Mouse (Mus musculus): ENCODE results near the gene Ptx4. TPM values are rescaled to one million over a fixed set of nuclear protein-coding genes. Genes with fewer than 3 reads are reported as not detected.

Ptx4 gene
- polyA plus RNA-seq (2012; rRNA removed) = 0.23 and 0.40 TPM in 2 replicates

GRCm38 (mm10) chr17:25120406-25120805 lies at the start of gene Ptx4:
TSS of gene Ptx4 (plus strand) at chr17:25120760.
- H3K4me1 ChIP-seq (ENCODE audit: control insufficient read depth, insufficient read depth, low read length) = peaks cover 1% of the 10 kb centered on the region
- TF ChIP-seq POLR2A (IDR thresholded peaks at IDR 0.05; ENCODE audit: control insufficient read depth, low read depth, low read length) = no peak
- TF ChIP-seq CTCF (IDR thresholded peaks at IDR 0.05; ENCODE audit: control insufficient read depth, insufficient read depth, insufficient replicate concordance, low read depth, low read length) = no peak
- H3K27me3 ChIP-seq (ENCODE audit: control insufficient read depth, insufficient read depth, low read length) = no peaks in the 10 kb centered on the region
- H3K36me3 ChIP-seq (ENCODE audit: control insufficient read depth, insufficient read depth, low read length) = no peaks in the 10 kb centered on the region
- no peak within 1 kb of the TSS for H3K4me3 ChIP-seq (ENCODE audit: control insufficient read depth, low read depth, low read length)
- H3K27ac ChIP-seq (ENCODE audit: control insufficient read depth, insufficient read depth, low read depth, low read length) = no peak within 1 kb of the TSS

GRCm38 (mm10) chr17:25076906-25077305 lies 43.7 kb upstream of the Ptx4 start:
- Histone ChIP-seq H3K4me3 (ENCODE audit: control insufficient read depth, low read depth, low read length) (no peak overlapping the region), H3K27ac (ENCODE audit: control insufficient read depth, insufficient read depth, low read depth, low read length) (no peak overlapping the region), H3K36me3 (ENCODE audit: control insufficient read depth, insufficient read depth, low read length) (no peaks in the 10 kb centered on the region), H3K27me3 (ENCODE audit: control insufficient read depth, insufficient read depth, low read length) (no peaks in the 10 kb centered on the region), H3K4me1 (ENCODE audit: control insufficient read depth, insufficient read depth, low read length) (no peaks in the 10 kb centered on the region)
- no peak for TF ChIP-seq CTCF (IDR thresholded peaks at IDR 0.05; ENCODE audit: control insufficient read depth, insufficient read depth, insufficient replicate concordance, low read depth, low read length)
- no peak for TF ChIP-seq POLR2A (IDR thresholded peaks at IDR 0.05; ENCODE audit: control insufficient read depth, low read depth, low read length)

DNA sequence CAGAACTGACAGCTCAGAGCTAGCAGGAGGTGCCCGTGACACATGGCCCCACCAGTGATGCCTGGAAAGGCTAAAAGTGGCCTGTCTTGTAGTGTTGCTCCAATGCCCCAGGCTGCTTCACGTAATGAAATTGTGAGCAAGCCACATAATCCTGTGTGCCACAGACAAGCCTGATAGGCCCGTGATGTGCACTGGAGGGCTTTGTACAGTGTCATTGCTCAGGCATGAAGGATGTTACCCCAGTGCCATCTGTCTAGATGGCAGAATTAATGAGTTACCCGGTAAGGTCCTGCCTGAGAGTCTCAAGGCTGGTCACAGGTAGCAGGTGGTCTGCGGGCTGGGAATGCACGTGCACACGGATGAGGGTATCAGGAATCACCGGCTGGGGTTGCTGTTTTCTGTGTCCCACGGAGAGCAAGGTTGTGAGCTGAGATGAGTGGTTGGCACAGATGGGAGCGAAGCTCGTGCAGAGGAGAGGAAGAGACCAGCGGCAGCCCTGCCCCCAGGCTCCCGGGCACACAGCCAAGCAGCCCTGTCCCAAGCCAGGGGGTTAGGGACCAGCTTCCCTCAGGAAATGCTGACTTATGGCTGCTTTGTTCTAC lies 42.7 kb upstream of the Ptx4 start:
- no peaks in the 10 kb centered on the region for H3K4me1 ChIP-seq (ENCODE audit: control insufficient read depth, insufficient read depth, low read length)
- H3K36me3 ChIP-seq (ENCODE audit: control insufficient read depth, insufficient read depth, low read length) = no peaks in the 10 kb centered on the region
- no peak for TF ChIP-seq POLR2A (IDR thresholded peaks at IDR 0.05; ENCODE audit: control insufficient read depth, low read depth, low read length)
- TF ChIP-seq CTCF (IDR thresholded peaks at IDR 0.05; ENCODE audit: control insufficient read depth, insufficient read depth, insufficient replicate concordance, low read depth, low read length) = no peak
- H3K4me3 ChIP-seq (ENCODE audit: control insufficient read depth, low read depth, low read length) = no peak overlapping the region
- no peak overlapping the region for H3K27ac ChIP-seq (ENCODE audit: control insufficient read depth, insufficient read depth, low read depth, low read length)
- H3K27me3 ChIP-seq (ENCODE audit: control insufficient read depth, insufficient read depth, low read length) = no peaks in the 10 kb centered on the region

- H3K27ac ChIP-seq (ENCODE audit: control insufficient read depth, insufficient read depth, low read depth, low read length) = peak overlapping the region; percentile 3; the same call in 1 of the 2 replicates
- no peak for TF ChIP-seq POLR2A (IDR thresholded peaks at IDR 0.05; ENCODE audit: control insufficient read depth, low read depth, low read length)
- no peak for TF ChIP-seq CTCF (IDR thresholded peaks at IDR 0.05; ENCODE audit: control insufficient read depth, insufficient read depth, insufficient replicate concordance, low read depth, low read length)
- no peaks in the 10 kb centered on the region for H3K27me3 ChIP-seq (ENCODE audit: control insufficient read depth, insufficient read depth, low read length)
- H3K36me3 ChIP-seq (ENCODE audit: control insufficient read depth, insufficient read depth, low read length) = no peaks in the 10 kb centered on the region
- H3K4me3 ChIP-seq (ENCODE audit: control insufficient read depth, low read depth, low read length) = peak overlapping the region; percentile 3
- H3K4me1 ChIP-seq (ENCODE audit: control insufficient read depth, insufficient read depth, low read length) = no peaks in the 10 kb centered on the region
Observed at GRCm38 (mm10) chr17:25080210-25080609, 40.4 kb upstream of the Ptx4 start.

GRCm38 (mm10) chr17:25080960-25081381 lies 39.6 kb upstream of the Ptx4 start:
- Histone ChIP-seq H3K36me3 (ENCODE audit: control insufficient read depth, insufficient read depth, low read length) (no peaks in the 10 kb centered on the region), H3K4me3 (ENCODE audit: control insufficient read depth, low read depth, low read length) (peak overlapping the region; percentile 3), H3K4me1 (ENCODE audit: control insufficient read depth, insufficient read depth, low read length) (no peaks in the 10 kb centered on the region), H3K27me3 (ENCODE audit: control insufficient read depth, insufficient read depth, low read length) (no peaks in the 10 kb centered on the region), H3K27ac (ENCODE audit: control insufficient read depth, insufficient read depth, low read depth, low read length) (peak overlapping the region; percentile 41; the same call in 1 of the 2 replicates)
- TF ChIP-seq CTCF (IDR thresholded peaks at IDR 0.05; ENCODE audit: control insufficient read depth, insufficient read depth, insufficient replicate concordance, low read depth, low read length) = no peak
- peak; percentile 31; the same call in 1 of the 2 replicates for TF ChIP-seq POLR2A (IDR thresholded peaks at IDR 0.05; ENCODE audit: control insufficient read depth, low read depth, low read length)

GRCm38 (mm10) chr17:25082081-25082847 lies 38.3 kb upstream of the Ptx4 start:
- TF ChIP-seq POLR2A (IDR thresholded peaks at IDR 0.05; ENCODE audit: control insufficient read depth, low read depth, low read length) (no peak), CTCF (IDR thresholded peaks at IDR 0.05; ENCODE audit: control insufficient read depth, insufficient read depth, insufficient replicate concordance, low read depth, low read length) (no peak)
- Histone ChIP-seq H3K4me3 (ENCODE audit: control insufficient read depth, low read depth, low read length) (no peak overlapping the region), H3K27me3 (ENCODE audit: control insufficient read depth, insufficient read depth, low read length) (no peaks in the 10 kb centered on the region), H3K27ac (ENCODE audit: control insufficient read depth, insufficient read depth, low read depth, low read length) (no peak overlapping the region; the same call in 1 of the 2 replicates), H3K36me3 (ENCODE audit: control insufficient read depth, insufficient read depth, low read length) (no peaks in the 10 kb centered on the region; the same call in 1 of the 2 replicates), H3K4me1 (ENCODE audit: control insufficient read depth, insufficient read depth, low read length) (peaks cover 4% of the 10 kb centered on the region; the same call in 1 of the 2 replicates)

DNA sequence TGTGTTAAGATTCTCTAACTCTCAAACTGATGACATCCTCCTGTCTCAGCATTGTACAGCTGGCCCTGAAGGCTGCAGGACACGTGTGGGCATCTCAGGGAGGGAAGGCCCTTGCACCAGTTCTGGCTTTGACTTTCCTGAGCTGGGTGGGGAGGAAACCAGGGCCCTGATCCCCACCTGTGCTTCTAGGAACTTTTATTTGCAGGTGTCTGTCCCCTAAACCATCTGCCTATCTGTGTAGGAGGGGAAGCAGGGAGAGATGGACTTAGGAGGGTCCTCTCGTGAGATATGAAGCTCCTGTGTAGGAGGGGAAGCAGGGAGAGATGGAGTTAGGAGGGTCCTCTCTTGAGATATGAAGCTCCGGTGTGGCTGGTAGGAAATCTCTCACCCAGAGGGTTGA lies 37.7 kb upstream of the Ptx4 start:
- Histone ChIP-seq H3K27ac (ENCODE audit: control insufficient read depth, insufficient read depth, low read depth, low read length) (peak overlapping the region; percentile 49; the same call in 1 of the 2 replicates), H3K36me3 (ENCODE audit: control insufficient read depth, insufficient read depth, low read length) (no peaks in the 10 kb centered on the region; the same call in 1 of the 2 replicates), H3K27me3 (ENCODE audit: control insufficient read depth, insufficient read depth, low read length) (no peaks in the 10 kb centered on the region), H3K4me1 (ENCODE audit: control insufficient read depth, insufficient read depth, low read length) (peaks cover 4% of the 10 kb centered on the region; the same call in 1 of the 2 replicates), H3K4me3 (ENCODE audit: control insufficient read depth, low read depth, low read length) (no peak overlapping the region)
- TF ChIP-seq CTCF (IDR thresholded peaks at IDR 0.05; ENCODE audit: control insufficient read depth, insufficient read depth, insufficient replicate concordance, low read depth, low read length) (no peak), POLR2A (IDR thresholded peaks at IDR 0.05; ENCODE audit: control insufficient read depth, low read depth, low read length) (no peak)
